Mouse (Mus musculus) cerebellum, adult 11 months (tissue): ENCODE measurements around the gene Sox3.

Experiments used
- DNase-seq: peaks from one replicate; pipeline ENCODE4 v3.0.0; 2022

Gene Sox3

DNA sequence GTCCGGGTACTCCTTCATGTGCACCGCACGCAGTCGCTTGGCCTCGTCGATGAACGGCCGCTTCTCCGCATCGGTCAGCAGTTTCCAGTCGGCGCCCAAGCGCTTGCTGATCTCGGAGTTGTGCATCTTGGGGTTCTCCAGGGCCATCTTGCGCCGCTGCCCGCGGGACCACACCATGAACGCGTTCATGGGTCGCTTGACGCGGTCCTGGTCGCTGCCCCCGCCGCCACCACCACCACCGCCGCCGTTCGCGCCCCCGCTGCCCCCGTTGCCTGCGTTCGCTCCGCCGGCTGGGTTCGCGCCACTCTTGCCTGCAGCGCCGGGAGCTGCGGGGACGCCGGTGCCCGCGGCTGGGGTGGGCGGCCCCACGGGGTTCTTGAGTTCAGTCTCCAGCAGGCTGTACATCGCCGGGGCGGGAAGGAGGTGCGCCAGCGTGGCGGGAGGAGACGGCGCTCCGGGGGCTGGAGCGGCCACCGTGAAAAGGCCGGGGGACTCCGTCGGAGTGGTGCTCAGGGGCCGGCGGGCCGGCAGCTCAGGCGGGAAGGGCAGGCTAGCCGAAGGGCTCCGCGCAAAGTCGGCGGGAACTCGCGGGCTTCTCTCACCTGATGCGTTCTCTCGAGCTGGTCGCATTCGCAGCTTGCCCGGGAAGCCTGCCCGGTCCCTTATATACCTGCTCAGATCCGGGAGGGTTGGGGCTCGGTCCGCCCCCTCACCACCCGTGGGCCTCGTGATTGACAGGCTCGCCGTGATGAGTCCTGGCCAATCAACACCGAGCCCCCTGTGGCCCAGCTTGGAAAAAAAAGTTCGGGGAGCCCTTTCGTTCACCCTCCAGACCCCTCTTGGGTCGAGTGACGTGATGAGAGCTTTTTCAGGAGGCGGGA lies at the start of gene Sox3:
Gene Sox3 (minus strand): TSS at position 630 of the 881 bp plus-strand sequence.
- no peak for DNase-seq

- no peak for DNase-seq
Observed at GRCm38 (mm10) chrX:60940225-60940624, 47.0 kb upstream of the Sox3 start.

DNA sequence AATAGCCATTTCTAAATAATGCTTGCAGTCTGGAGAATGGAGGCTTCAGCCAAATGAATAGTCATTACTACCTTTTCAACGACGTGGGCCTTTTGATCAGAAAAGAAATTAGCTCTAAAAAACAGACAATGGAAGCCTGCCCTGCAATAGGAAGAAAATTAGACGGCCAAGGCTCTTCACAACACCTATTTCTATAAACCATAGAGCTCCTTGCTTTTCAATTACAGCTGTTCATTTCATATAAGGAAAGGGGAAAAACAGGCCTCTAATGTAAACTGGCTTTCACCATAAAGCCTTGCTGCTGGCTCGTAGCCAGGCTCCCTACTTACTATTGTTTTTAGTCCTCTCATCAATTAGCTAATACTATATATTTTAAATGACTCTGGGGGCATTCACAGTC lies 6.3 kb upstream of the Sox3 start:
- no peak for DNase-seq

- DNase-seq = no peak
Observed at GRCm38 (mm10) chrX:60898641-60899040, 5.4 kb upstream of the Sox3 start.

GRCm38 (mm10) chrX:60896296-60896695 lies 3.1 kb upstream of the Sox3 start:
- DNase-seq = no peak

GRCm38 (mm10) chrX:60895416-60895815 lies 2.2 kb upstream of the Sox3 start:
- DNase-seq = no peak

DNA sequence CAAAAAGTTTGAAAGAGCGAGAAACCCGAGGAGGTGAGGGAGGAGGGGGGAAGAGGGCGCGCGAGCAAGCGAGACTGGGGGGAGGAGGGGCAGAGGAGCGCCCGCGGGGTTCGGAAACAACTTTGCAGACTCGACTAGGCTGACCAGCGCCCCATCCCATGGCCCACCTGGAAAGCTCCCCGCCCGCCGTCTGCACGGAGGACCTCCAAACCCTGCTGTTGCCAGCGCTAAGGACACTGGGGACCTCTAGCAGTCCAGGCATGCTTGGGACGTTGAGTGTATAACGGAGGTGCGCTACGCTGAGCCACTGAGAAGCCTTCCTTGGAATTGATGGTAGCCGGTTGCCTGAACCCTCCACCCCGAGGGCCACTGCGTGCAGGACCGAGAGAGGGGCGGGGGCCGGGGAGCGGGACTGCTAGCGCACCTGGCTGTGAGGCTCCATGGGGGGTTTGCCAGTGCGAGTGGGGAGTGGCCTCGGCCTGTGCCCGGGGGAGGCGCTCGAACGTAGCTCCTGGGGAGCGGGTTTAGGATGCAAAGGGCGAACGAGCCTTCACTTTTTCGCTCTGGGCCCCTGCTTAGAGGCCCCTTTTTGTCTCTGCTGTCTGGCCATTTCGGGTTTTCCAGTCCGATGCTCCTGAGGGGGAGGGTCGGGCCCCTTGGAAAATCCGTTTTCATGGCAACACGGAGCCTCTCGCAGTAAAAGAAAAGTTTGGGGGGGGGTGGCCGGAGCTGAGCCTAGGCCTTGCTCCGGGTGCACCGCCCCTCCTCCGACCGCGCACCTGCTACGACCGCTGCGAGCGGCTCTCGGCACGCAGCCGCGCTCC lies 702 bp upstream of the Sox3 start:
- no peak for DNase-seq

DNA sequence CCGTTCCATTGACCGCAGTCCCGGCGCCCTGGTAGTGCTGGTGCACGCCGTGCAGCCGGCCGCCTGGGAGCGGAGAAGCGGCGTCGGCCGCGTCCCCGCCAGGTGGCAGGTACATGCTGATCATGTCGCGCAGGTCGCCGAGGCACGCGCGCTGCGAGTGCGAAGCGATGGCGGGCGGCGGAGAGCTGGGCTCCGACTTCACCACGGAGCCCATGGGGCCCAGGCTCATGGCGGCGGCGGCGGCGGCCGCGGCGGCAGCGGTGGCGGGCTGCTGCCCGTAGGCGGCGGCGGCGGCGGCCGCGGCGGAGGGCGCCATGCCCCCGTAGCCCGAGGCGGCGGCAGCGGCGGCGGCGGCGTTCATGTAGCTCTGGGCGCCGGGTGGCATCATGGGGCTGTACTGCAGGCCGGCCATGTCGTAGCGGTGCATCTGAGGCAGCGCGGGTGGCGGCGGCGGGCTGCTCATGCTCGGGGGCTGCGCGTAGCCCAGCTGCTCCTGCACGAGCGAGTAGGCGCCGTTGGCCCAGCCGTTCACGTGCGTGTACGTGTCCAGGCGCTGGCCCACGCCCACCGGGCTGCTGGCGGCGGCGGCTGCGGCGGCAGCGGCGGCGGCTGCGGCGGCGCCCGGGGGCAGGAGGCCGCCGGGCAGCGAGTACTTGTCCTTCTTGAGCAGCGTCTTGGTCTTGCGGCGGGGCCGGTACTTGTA lies 981 bp downstream of the Sox3 start:
- DNase-seq = peak; percentile 11

GRCm38 (mm10) chrX:60891329-60892095 lies 1.7 kb downstream of the Sox3 start:
- DNase-seq = no peak

GRCm38 (mm10) chrX:60890651-60891050 lies 2.6 kb downstream of the Sox3 start:
- no peak for DNase-seq

GRCm38 (mm10) chrX:60889956-60890485 lies 3.2 kb downstream of the Sox3 start:
- no peak for DNase-seq
